Mouse (Mus musculus) MN1 (cell line): ENCODE data around the gene Rhcg.

ENCODE experiments used
- DNase-seq: peaks from one replicate; pipeline ENCODE4 v3.0.0-alpha.2; 2016; ENCODE audit warnings: low spot score

The Rhcg gene

DNA sequence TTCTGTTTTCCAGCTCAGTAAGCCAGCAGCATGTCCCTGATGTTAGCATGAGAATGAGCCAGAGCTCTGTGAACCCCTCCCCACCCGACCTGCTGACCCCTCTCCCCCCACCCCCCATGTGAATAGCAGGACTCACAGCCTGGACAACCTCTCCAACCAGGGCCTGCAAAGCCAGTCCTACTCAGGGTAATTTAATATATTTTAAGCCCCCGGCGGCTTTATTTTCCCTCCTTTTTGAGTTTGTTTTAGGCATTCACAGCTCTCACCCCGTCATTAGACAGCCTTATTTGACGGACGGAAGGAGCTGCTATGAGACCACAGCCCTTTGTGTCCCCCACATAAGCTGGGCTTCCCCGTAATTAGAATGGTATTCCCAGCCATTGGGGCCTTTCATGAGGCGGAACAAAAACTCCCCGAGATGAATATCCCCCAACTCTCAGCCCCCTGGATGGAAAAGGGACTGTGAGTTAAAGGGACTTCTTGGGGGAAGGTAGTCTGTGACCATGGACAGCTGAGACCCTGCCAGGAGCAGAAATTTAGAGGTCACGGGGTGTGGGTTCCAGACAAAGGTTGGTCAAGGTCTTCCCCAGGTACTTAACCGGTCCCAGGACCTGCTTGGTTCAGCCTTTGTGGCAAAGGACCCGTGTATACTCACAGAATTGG, 68.4 kb downstream of the Rhcg start:
- DNase-seq: no peak

DNA sequence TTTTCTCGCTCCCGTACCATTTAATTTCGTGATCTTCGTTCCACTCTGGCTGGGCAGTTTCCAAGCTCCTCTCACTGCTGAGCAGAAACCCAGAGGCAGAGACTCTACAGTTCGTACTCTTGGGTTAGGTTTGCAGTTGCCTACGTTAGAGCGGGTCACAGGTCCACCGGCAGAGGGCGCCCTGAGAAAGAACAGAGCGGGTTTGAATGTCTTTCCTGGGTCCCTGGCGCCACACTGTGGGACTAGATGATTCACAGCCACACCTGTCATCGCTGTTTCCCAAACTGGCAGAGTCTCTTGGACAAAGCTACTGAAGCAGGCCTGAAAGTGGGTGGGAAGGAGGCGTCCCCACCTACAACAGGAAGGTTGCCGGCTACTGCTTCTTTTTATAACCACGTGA, 70.4 kb downstream of the Rhcg start:
- DNase-seq: peak; percentile 82

- no peak for DNase-seq
Observed at GRCm38 (mm10) chr7:79545066-79545400, 72.4 kb downstream of the Rhcg start.

DNA sequence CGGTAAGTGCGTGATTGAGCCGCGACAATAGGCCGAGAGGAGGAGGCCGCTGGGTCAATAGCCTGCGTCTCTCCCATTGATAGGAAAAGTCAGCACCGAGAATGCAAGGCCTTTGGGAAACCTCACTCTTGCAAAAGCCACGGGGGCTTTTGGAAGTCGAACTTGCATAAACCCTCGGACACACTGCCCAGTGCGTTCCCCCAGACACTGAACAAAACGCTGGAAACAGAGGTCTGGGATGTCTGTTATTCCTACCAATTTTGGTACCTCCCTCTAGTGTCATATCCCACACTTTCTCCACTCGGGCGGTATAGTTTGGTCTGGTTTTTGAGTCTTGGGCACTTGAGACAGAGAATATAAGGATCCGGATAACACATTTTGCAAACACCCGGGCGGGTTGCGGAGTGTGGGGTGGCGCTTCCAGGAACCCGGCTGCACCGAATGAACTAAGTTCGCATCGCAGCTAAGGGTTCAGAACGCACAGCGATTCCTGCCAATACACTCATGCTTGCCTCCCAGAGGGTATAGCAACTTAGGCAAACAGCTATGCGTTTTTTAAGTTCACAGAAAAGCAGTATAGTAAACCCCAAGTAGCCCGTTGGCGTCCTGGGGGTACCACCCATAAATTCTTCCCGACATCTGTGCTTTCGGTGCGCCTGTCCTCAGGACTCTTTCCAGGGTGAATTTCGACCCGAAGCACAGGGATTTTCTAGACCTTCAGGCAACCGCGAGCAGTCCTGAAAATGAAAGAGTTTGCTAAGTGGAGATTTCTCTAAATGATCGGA, 73.0 kb downstream of the Rhcg start:
- DNase-seq: no peak
